Mouse (Mus musculus): ENCODE measurements at regions not wholly inside any gene's neighbourhood (a gene's known extent, or its start where the extent isn't known, plus 50 kb on each side); places are given as distances from the start of the nearest gene placed in this dataset.

- H3K4me1 ChIP-seq (replicated peaks; ENCODE audit: control insufficient read depth, insufficient read depth, low read length), result no peaks in the 10 kb centered on the region
- H3K9me3 ChIP-seq (ENCODE audit: control insufficient read depth, low read length), result no peaks in the 10 kb centered on the region
- no peak overlapping the region for H3K27ac ChIP-seq (ENCODE audit: low read depth)
- H3K27me3 ChIP-seq (replicated peaks; ENCODE audit: control insufficient read depth, insufficient read depth, low read length), result no peaks in the 10 kb centered on the region
- DNase-seq (ENCODE audit: low spot score) (no peak), ATAC-seq (replicated peaks; ENCODE audit: low FRiP score, low TSS enrichment, low read depth) (no peak)
- no peak overlapping the region for H3K4me2 ChIP-seq (ENCODE audit: low read length)
- H3K4me3 ChIP-seq (ENCODE audit: low read depth, low read length), result no peak overlapping the region
- H3K36me3 ChIP-seq (ENCODE audit: control insufficient read depth, insufficient read depth, low read length), result no peaks in the 10 kb centered on the region
- no peak overlapping the region for H3K9ac ChIP-seq (ENCODE audit: low read length)
- WGBS, result 82% methylated on average over 4 of the region's 4 CpGs
Measured at GRCm38 (mm10) chr8:15334532-15334931, 288.7 kb upstream of the BB014433 start.

- Histone ChIP-seq H3K4me2 (ENCODE audit: low read length) (no peak overlapping the region), H3K9ac (ENCODE audit: low read length) (no peak overlapping the region), H3K9me3 (ENCODE audit: control insufficient read depth, low read length) (no peaks in the 10 kb centered on the region), H3K36me3 (ENCODE audit: control insufficient read depth, insufficient read depth, low read length) (no peaks in the 10 kb centered on the region), H3K27me3 (replicated peaks; ENCODE audit: control insufficient read depth, insufficient read depth, low read length) (no peaks in the 10 kb centered on the region), H3K4me1 (replicated peaks; ENCODE audit: control insufficient read depth, insufficient read depth, low read length) (no peaks in the 10 kb centered on the region), H3K27ac (ENCODE audit: low read depth) (no peak overlapping the region), H3K4me3 (ENCODE audit: low read depth, low read length) (no peak overlapping the region)
- ATAC-seq (replicated peaks; ENCODE audit: low FRiP score, low TSS enrichment, low read depth) (no peak), DNase-seq (ENCODE audit: low spot score) (no peak)
- 49% methylated on average over 5 of the region's 5 CpGs for WGBS
Measured at GRCm38 (mm10) chr8:15327312-15327711, 281.4 kb upstream of the BB014433 start.

GRCm38 (mm10) chr8:15323421-15323820 is 277.5 kb upstream of the BB014433 start:
- WGBS, result 80% methylated on average over 4 of the region's 4 CpGs
- Histone ChIP-seq H3K4me2 (ENCODE audit: low read length) (no peak overlapping the region), H3K27me3 (replicated peaks; ENCODE audit: control insufficient read depth, insufficient read depth, low read length) (no peaks in the 10 kb centered on the region), H3K9me3 (ENCODE audit: control insufficient read depth, low read length) (no peaks in the 10 kb centered on the region), H3K4me1 (replicated peaks; ENCODE audit: control insufficient read depth, insufficient read depth, low read length) (no peaks in the 10 kb centered on the region), H3K36me3 (ENCODE audit: control insufficient read depth, insufficient read depth, low read length) (no peaks in the 10 kb centered on the region), H3K4me3 (ENCODE audit: low read depth, low read length) (no peak overlapping the region), H3K9ac (ENCODE audit: low read length) (no peak overlapping the region), H3K27ac (ENCODE audit: low read depth) (no peak overlapping the region)
- no peak for DNase-seq (ENCODE audit: low spot score)
- no peak for ATAC-seq (replicated peaks; ENCODE audit: low FRiP score, low TSS enrichment, low read depth)

- H3K9me3 ChIP-seq (ENCODE audit: control insufficient read depth, low read length), result no peaks in the 10 kb centered on the region
- no peaks in the 10 kb centered on the region for H3K27me3 ChIP-seq (replicated peaks; ENCODE audit: control insufficient read depth, insufficient read depth, low read length)
- no peak overlapping the region for H3K9ac ChIP-seq (ENCODE audit: low read length)
- H3K36me3 ChIP-seq (ENCODE audit: control insufficient read depth, insufficient read depth, low read length), result no peaks in the 10 kb centered on the region
- H3K4me1 ChIP-seq (replicated peaks; ENCODE audit: control insufficient read depth, insufficient read depth, low read length), result no peaks in the 10 kb centered on the region
- H3K4me3 ChIP-seq (ENCODE audit: low read depth, low read length), result no peak overlapping the region
- no peak overlapping the region for H3K27ac ChIP-seq (ENCODE audit: low read depth)
- H3K4me2 ChIP-seq (ENCODE audit: low read length), result no peak overlapping the region
- 77% methylated on average over 16 of the region's 16 CpGs for WGBS
- ATAC-seq (replicated peaks; ENCODE audit: low FRiP score, low TSS enrichment, low read depth) (no peak), DNase-seq (ENCODE audit: low spot score) (no peak)
Measured at GRCm38 (mm10) chr8:15318082-15318816, 272.4 kb upstream of the BB014433 start.

- Histone ChIP-seq H3K9me3 (ENCODE audit: control insufficient read depth, low read length) (no peaks in the 10 kb centered on the region), H3K27me3 (replicated peaks; ENCODE audit: control insufficient read depth, insufficient read depth, low read length) (no peaks in the 10 kb centered on the region), H3K9ac (ENCODE audit: low read length) (no peak overlapping the region), H3K27ac (ENCODE audit: low read depth) (no peak overlapping the region), H3K36me3 (ENCODE audit: control insufficient read depth, insufficient read depth, low read length) (no peaks in the 10 kb centered on the region), H3K4me2 (ENCODE audit: low read length) (no peak overlapping the region), H3K4me1 (replicated peaks; ENCODE audit: control insufficient read depth, insufficient read depth, low read length) (no peaks in the 10 kb centered on the region), H3K4me3 (ENCODE audit: low read depth, low read length) (no peak overlapping the region)
- DNase-seq (ENCODE audit: low spot score), result no peak
- 79% methylated on average over 5 of the region's 5 CpGs for WGBS
- ATAC-seq (replicated peaks; ENCODE audit: low FRiP score, low TSS enrichment, low read depth), result no peak
Measured at GRCm38 (mm10) chr8:15313481-15313880, 267.6 kb upstream of the BB014433 start.

- H3K27me3 ChIP-seq (replicated peaks; ENCODE audit: control insufficient read depth, insufficient read depth, low read length), result no peaks in the 10 kb centered on the region
- ATAC-seq (replicated peaks; ENCODE audit: low FRiP score, low TSS enrichment, low read depth) (no peak), DNase-seq (ENCODE audit: low spot score) (no peak)
- H3K4me3 ChIP-seq (ENCODE audit: low read depth, low read length), result no peak overlapping the region
- H3K4me2 ChIP-seq (ENCODE audit: low read length), result no peak overlapping the region
- no peaks in the 10 kb centered on the region for H3K36me3 ChIP-seq (ENCODE audit: control insufficient read depth, insufficient read depth, low read length)
- H3K9ac ChIP-seq (ENCODE audit: low read length), result no peak overlapping the region
- H3K9me3 ChIP-seq (ENCODE audit: control insufficient read depth, low read length), result no peaks in the 10 kb centered on the region
- no peaks in the 10 kb centered on the region for H3K4me1 ChIP-seq (replicated peaks; ENCODE audit: control insufficient read depth, insufficient read depth, low read length)
- WGBS, result 86% methylated on average over 4 of the region's 4 CpGs
- no peak overlapping the region for H3K27ac ChIP-seq (ENCODE audit: low read depth)
Measured at GRCm38 (mm10) chr8:15311509-15311908, 265.6 kb upstream of the BB014433 start.

- no peak overlapping the region for H3K27ac ChIP-seq (ENCODE audit: low read depth)
- H3K4me3 ChIP-seq (ENCODE audit: low read depth, low read length), result no peak overlapping the region
- no peak overlapping the region for H3K9ac ChIP-seq (ENCODE audit: low read length)
- no peaks in the 10 kb centered on the region for H3K4me1 ChIP-seq (replicated peaks; ENCODE audit: control insufficient read depth, insufficient read depth, low read length)
- no peaks in the 10 kb centered on the region for H3K27me3 ChIP-seq (replicated peaks; ENCODE audit: control insufficient read depth, insufficient read depth, low read length)
- no peak for ATAC-seq (replicated peaks; ENCODE audit: low FRiP score, low TSS enrichment, low read depth)
- H3K9me3 ChIP-seq (ENCODE audit: control insufficient read depth, low read length), result no peaks in the 10 kb centered on the region
- no peaks in the 10 kb centered on the region for H3K36me3 ChIP-seq (ENCODE audit: control insufficient read depth, insufficient read depth, low read length)
- H3K4me2 ChIP-seq (ENCODE audit: low read length), result no peak overlapping the region
- no peak for DNase-seq (ENCODE audit: low spot score)
- 85% methylated on average over 7 of the region's 7 CpGs for WGBS
Measured at GRCm38 (mm10) chr8:15311045-15311444, 265.2 kb upstream of the BB014433 start.

- Histone ChIP-seq H3K9ac (ENCODE audit: low read length) (no peak overlapping the region), H3K4me3 (ENCODE audit: low read depth, low read length) (no peak overlapping the region), H3K4me1 (replicated peaks; ENCODE audit: control insufficient read depth, insufficient read depth, low read length) (no peaks in the 10 kb centered on the region), H3K4me2 (ENCODE audit: low read length) (no peak overlapping the region), H3K27me3 (replicated peaks; ENCODE audit: control insufficient read depth, insufficient read depth, low read length) (no peaks in the 10 kb centered on the region), H3K9me3 (ENCODE audit: control insufficient read depth, low read length) (no peaks in the 10 kb centered on the region), H3K27ac (ENCODE audit: low read depth) (no peak overlapping the region), H3K36me3 (ENCODE audit: control insufficient read depth, insufficient read depth, low read length) (no peaks in the 10 kb centered on the region)
- DNase-seq (ENCODE audit: low spot score) (no peak), ATAC-seq (replicated peaks; ENCODE audit: low FRiP score, low TSS enrichment, low read depth) (no peak)
- WGBS, result 81% methylated on average over 2 of the region's 2 CpGs
Measured at GRCm38 (mm10) chr8:15304143-15304677, 258.3 kb upstream of the BB014433 start.

GRCm38 (mm10) chr8:15273775-15274174 is 227.9 kb upstream of the BB014433 start:
- ATAC-seq (replicated peaks; ENCODE audit: low FRiP score, low TSS enrichment, low read depth) (no peak), DNase-seq (ENCODE audit: low spot score) (no peak)
- Histone ChIP-seq H3K4me3 (ENCODE audit: low read depth, low read length) (no peak overlapping the region), H3K27ac (ENCODE audit: low read depth) (no peak overlapping the region), H3K4me1 (replicated peaks; ENCODE audit: control insufficient read depth, insufficient read depth, low read length) (no peaks in the 10 kb centered on the region), H3K9ac (ENCODE audit: low read length) (no peak overlapping the region), H3K4me2 (ENCODE audit: low read length) (no peak overlapping the region), H3K9me3 (ENCODE audit: control insufficient read depth, low read length) (no peaks in the 10 kb centered on the region), H3K36me3 (ENCODE audit: control insufficient read depth, insufficient read depth, low read length) (no peaks in the 10 kb centered on the region), H3K27me3 (replicated peaks; ENCODE audit: control insufficient read depth, insufficient read depth, low read length) (no peaks in the 10 kb centered on the region)
- WGBS, result 70% methylated on average over 5 of the region's 5 CpGs

All from intestine, embryonic 14.5 days (tissue).